Mouse (Mus musculus) central nervous system, embryonic 18 days (tissue): ENCODE measurements around the gene Ctsq. TPM values are rescaled to one million over a fixed set of nuclear protein-coding genes. Genes with fewer than 3 reads are reported as not detected.

Source experiments
- polyA plus RNA-seq: library from polyadenylated mRNA; depleted of rRNA; stranded (reverse); fragments of >200 nt; gene quantifications from 2 replicates; pipeline ENCODE4 v1.2.3, GENCODE M21; 2012; rRNA removed

The Ctsq gene
- polyA plus RNA-seq, result not detected in 2 replicates

DNA sequence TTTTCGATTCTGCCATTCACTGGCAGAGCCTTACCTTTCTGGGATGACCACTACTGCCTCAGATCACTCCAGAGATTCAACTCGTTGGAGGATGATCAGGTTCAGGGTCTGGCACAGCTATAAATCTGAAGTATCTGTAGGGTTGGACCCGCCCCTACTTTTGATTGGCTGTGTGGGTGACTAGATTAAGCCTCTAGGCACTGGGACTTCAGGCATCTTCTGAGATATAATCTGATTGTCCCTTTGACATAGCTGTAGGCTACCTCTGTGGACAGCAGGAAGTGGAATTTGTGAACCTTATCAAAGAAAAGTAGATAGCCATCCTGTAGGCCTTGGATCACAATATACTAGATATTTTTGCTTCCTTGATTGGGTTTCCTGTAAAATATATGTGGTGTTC lies at the start of gene Ctsq:
TSS of gene Ctsq (minus strand) at position 101 of the 400 bp plus-strand sequence.

DNA sequence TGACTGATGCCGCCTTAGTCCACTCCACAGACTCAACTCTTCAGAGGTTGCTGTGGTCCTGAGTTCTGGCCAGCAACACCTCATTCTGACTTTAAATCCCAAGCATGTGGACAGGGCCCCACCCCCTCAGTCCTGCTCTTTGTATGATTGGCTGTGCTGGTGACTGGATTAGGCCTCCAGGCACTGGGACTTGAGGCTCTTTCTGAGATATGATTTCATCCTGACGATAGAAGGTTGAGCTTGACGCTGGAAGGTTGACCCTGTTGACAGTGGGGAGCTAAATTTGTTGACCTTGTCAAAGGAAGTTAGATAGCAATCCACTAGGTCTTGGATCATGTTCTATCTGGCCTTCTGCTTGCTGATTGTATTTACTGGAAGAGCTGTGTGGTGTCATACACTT lies 34.6 kb downstream of the Ctsq start, which contains the start of gene Ctsj:
TSS of gene Ctsj (minus strand) at position 101 of the 400 bp plus-strand sequence.

Other genes with a start within 250 kb of the Ctsq start
- not detected in 2 replicates for gene Ctsll3, start 237.8 kb downstream of the Ctsq start, polyA plus RNA-seq
- gene 4930486L24Rik, start 176.2 kb downstream of the Ctsq start, polyA plus RNA-seq, result 0.83 TPM in 1 of 2 replicates, not detected in the other
- gene Gm49392, start 143.7 kb downstream of the Ctsq start, polyA plus RNA-seq, result 0.13 TPM in 1 of 2 replicates, not detected in the other
- gene Ctla2b, start 143.2 kb downstream of the Ctsq start, polyA plus RNA-seq, result 2.2 and 3.8 TPM in 2 replicates
- gene Tpbpb, start 135.8 kb downstream of the Ctsq start, polyA plus RNA-seq, result not detected in 2 replicates
- not detected in 2 replicates for gene Gm49393, start 105.0 kb downstream of the Ctsq start, polyA plus RNA-seq
- gene Gm49391, start 104.1 kb downstream of the Ctsq start, polyA plus RNA-seq, result 3.4 and 8.8 TPM in 2 replicates
- 20.9 and 46.0 TPM in 2 replicates for gene Ctla2a, start 104.0 kb downstream of the Ctsq start, polyA plus RNA-seq
- gene Tpbpa, start 98.6 kb downstream of the Ctsq start, polyA plus RNA-seq, result not detected in 2 replicates
- not detected in 2 replicates for gene Ctsj, start 34.7 kb downstream of the Ctsq start, polyA plus RNA-seq
- not detected in 2 replicates for gene Ctsr, start 123.6 kb upstream of the Ctsq start, polyA plus RNA-seq
- not detected in 2 replicates for gene Cts6, start 162.8 kb upstream of the Ctsq start, polyA plus RNA-seq
- gene Cts8, start 214.7 kb upstream of the Ctsq start, polyA plus RNA-seq, result not detected in 2 replicates
- not detected in 2 replicates for gene Gm49398, start 248.2 kb upstream of the Ctsq start, polyA plus RNA-seq